ENCODE assay signal across 22 mouse cellular contexts in the genomic region with DNA sequence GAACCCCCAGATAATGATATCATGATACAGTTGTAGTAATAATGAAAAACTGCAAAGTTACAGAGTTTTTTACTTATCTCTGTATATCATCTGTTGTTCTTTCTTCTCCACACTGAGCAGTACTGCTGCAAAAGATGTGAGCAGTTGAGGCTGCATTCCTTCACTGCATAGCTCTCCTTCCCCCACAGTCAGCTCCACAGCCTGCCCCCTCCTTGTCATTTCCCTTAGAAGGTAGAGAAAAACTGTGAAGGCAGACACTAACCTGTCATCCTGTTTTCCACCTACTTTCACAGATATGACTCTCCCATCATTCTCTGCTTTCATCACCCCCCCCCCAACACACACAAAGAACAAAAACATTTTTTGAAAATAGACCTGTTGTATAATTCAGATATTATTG.
"Had no signal": no experiment of that assay in that cellular context is flagged by ENCODE, and none has a peak within 500 bp of the region (broad histone marks: within the 10 kb centered on the region; RNA-seq: fewer than 3 reads in every experiment).

No protein-coding gene starts in this region.

- H3K27ac ChIP-seq: kidney, postnatal 0 days; limb, embryonic 12.5 days; limb, embryonic 15.5 days; liver, embryonic 14.5 days; lung, embryonic 15.5 days; midbrain, embryonic 10.5 days; midbrain, embryonic 13.5 days; neural tube, embryonic 13.5 days; stomach, postnatal 0 days had no signal

- H3K4me3 ChIP-seq: limb, embryonic 12.5 days; limb, embryonic 15.5 days; lung, embryonic 15.5 days; megakaryocyte, embryonic 14.5 days; midbrain, embryonic 10.5 days; midbrain, embryonic 13.5 days; myocyte; neural tube, embryonic 13.5 days had no signal

- DNase-seq: kidney, adult 2 months; kidney, postnatal 25 days; lung, adult 18-20 months; lung, postnatal 10 days; lung, postnatal 36 days; retina, postnatal 1 day; right cerebral cortex, postnatal 14 days; right cerebral cortex, postnatal 4 days; thymus, adult 2 months; thymus, postnatal 14 days; thymus, postnatal 4 days had no signal
